9 mouse cellular contexts compared by ENCODE assay signal in the genomic region with DNA sequence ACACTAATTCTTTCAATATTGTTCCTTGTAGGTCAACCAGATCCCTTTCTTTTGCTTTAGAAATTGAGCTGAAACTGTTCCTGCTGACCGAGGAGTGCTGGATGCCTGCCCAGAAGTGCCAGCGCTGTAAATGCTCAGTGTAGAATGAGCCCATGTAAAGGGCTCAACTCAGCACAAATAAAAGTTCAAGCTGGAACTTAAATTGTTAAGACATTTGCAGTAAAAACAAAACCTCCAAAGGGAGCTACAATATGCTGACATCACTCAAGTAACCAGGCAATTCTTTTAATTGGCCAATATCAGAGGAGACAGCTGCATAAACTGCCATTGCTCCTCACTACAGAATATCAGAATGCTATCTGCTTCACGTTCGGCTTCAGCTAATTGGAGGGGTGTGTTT. TPM values are rescaled to one million over a fixed set of nuclear protein-coding genes. Genes with fewer than 3 reads are reported as not detected.
DNase-seq lines count a peak whose midpoint lies in the region; ATAC-seq lines count a peak whose summit lies in the region.
"Had no signal": no experiment of that assay in that cellular context is flagged by ENCODE, and none has a peak within 500 bp of the region (broad histone marks: within the 10 kb centered on the region; RNA-seq: fewer than 3 reads in every experiment).

No protein-coding gene starts in this region.

- ATAC-seq in cerebellum, adult (ENCODE audit: insufficient number of reproducible peaks, low FRiP score, low TSS enrichment), result no peak
- no peak for ATAC-seq in kidney, embryonic 14.5 days (ENCODE audit: low FRiP score, low TSS enrichment)

- H3K27ac ChIP-seq in kidney, embryonic 14.5 days (ENCODE audit: low read depth, low read length), result no peak overlapping the region

- 64% methylated on average over 4 of the region's 4 CpGs for WGBS in kidney, embryonic 14.5 days

- H3K27me3 ChIP-seq in kidney, embryonic 14.5 days (ENCODE audit: control insufficient read depth, insufficient read depth, low read length), result no peaks in the 10 kb centered on the region

- H3K36me3 ChIP-seq in kidney, embryonic 14.5 days (ENCODE audit: control insufficient read depth, insufficient read depth, low read length), result peaks cover 20% of the 10 kb centered on the region

- peak; percentile 68 to 72 for DNase-seq in cerebellum, postnatal 10 days
- DNase-seq in kidney, adult 18-20 months, result peak; percentile 53
- DNase-seq in testis, postnatal 10 days (ENCODE audit: low spot score), result peak; percentile 53
- DNase-seq in testis, postnatal 14 days (ENCODE audit: low spot score), result no peak
- peak; percentile 35 for DNase-seq in telencephalon, adult 2 months (ENCODE audit: low read depth, low spot score)
- DNase-seq in layer of hippocampus, adult 9-11 months, result no peak
- DNase-seq: layer of hippocampus, postnatal 36 days had no signal

- no peaks in the 10 kb centered on the region; the same call in 1 of the 2 replicates for H3K9me3 ChIP-seq in kidney, embryonic 14.5 days (ENCODE audit: control insufficient read depth, low read length)

- no peak overlapping the region for H3K4me3 ChIP-seq in kidney, embryonic 14.5 days (ENCODE audit: low read length)

- H3K9ac ChIP-seq in kidney, embryonic 14.5 days (ENCODE audit: low read depth, low read length), result no peak overlapping the region

- H3K4me2 ChIP-seq in kidney, embryonic 14.5 days (replicated peaks; ENCODE audit: low read depth, low read length), result no peak overlapping the region

- no peaks in the 10 kb centered on the region for H3K4me1 ChIP-seq in kidney, embryonic 14.5 days (ENCODE audit: control insufficient read depth, insufficient read depth, low read length)

RNA-seq across cellular contexts. Expression of gene Nkiras1, which starts 7.5 kb away (rescaled TPM):
- 12.8 and 14.4 TPM in 2 replicates for polyA plus RNA-seq in kidney, embryonic 14.5 days (2014; fragmentation: Nextera tagmentation; extraction: Ambion mirVana)

RNA-seq across cellular contexts. Expression of gene Rpl15, which starts 7.8 kb away (rescaled TPM):
- polyA plus RNA-seq in kidney, embryonic 14.5 days (2014; fragmentation: Nextera tagmentation; extraction: Ambion mirVana), result 551 and 698 TPM in 2 replicates

RNA-seq across cellular contexts. Expression of gene Nr1d2, which starts 24.5 kb away (rescaled TPM):
- 5.7 and 11.8 TPM in 2 replicates for polyA plus RNA-seq in kidney, embryonic 14.5 days (2014; fragmentation: Nextera tagmentation; extraction: Ambion mirVana)

Comparison
In these comparisons a context has a peak if more than half of its experiments do, and no peak if none do; other contexts are left out.
1. DNase-seq: peak in cerebellum, postnatal 10 days (2 of 2), kidney, adult 18-20 months (single experiment), testis, postnatal 10 days (single experiment) and telencephalon, adult 2 months (single experiment); none in testis, postnatal 14 days (single experiment) and layer of hippocampus, adult 9-11 months (single experiment).